Mouse (Mus musculus) liver, embryonic 12.5 days (tissue): ENCODE measurements at regions not wholly inside any gene's neighbourhood (a gene's known extent, or its start where the extent isn't known, plus 50 kb on each side); places are given as distances from the start of the nearest gene placed in this dataset.
"Not testable (repeated sequence)": the region's sequence is repeated elsewhere in the genome, so short reads cannot be mapped to it uniquely, and the experiment has no call there.

Source experiments
- ATAC-seq: fragments of 200-750 bp; cut with Nextera tagmentation; 2 replicates; pipeline ENCODE4 v1.8.0; 2017; ENCODE audit warnings: moderate number of reproducible peaks, mild to moderate bottlenecking, moderate library complexity
- H3K27ac ChIP-seq: fragments of 300-500 bp; sonication (generic); 2 replicates; pipeline ENCODE4 v1.5.1; 2016; ENCODE audit warnings: mild to moderate bottlenecking
- H3K27me3 ChIP-seq: fragments of 300-500 bp; sonication (generic); replicated peaks from 2 replicates; pipeline ENCODE4 v1.6.1; 2016; ENCODE audit warnings: mild to moderate bottlenecking, moderate library complexity
- H3K36me3 ChIP-seq: fragments of 300-500 bp; sonication (generic); 2 replicates; pipeline ENCODE4 v1.6.1; 2016; ENCODE audit warnings: mild to moderate bottlenecking, moderate library complexity
- H3K4me1 ChIP-seq: fragments of 300-500 bp; sonication (generic); 2 replicates; pipeline ENCODE4 v1.6.1; 2016
- H3K4me2 ChIP-seq: fragments of 300-500 bp; sonication (generic); 2 replicates; pipeline ENCODE4 v1.6.1; 2016; ENCODE audit warnings: mild to moderate bottlenecking, moderate library complexity
- H3K4me3 ChIP-seq: fragments of 300-500 bp; sonication (generic); 2 replicates; pipeline ENCODE4 v1.5.1; 2016; ENCODE audit warnings: mild to moderate bottlenecking, moderate library complexity
- H3K9ac ChIP-seq: fragments of 300-500 bp; sonication (generic); 2 replicates; pipeline ENCODE4 v1.6.1; 2016; ENCODE audit warnings: mild to moderate bottlenecking, moderate library complexity
- H3K9me3 ChIP-seq: fragments of 300-500 bp; sonication (generic); replicated peaks from 2 replicates; pipeline ENCODE4 v1.6.1; 2016; ENCODE audit warnings: mild to moderate bottlenecking, moderate library complexity
- whole genome bisulfite sequencing: fragments of 180-500 bp; shearing (Covaris S2); methylation state at CpG from one replicate; pipeline ENCODE4 v1.1.7; 2016; ENCODE audit not compliant: insufficient replicate concordance; 5-methylcytosine and 5-hydroxymethylcytosine counted together

DNA sequence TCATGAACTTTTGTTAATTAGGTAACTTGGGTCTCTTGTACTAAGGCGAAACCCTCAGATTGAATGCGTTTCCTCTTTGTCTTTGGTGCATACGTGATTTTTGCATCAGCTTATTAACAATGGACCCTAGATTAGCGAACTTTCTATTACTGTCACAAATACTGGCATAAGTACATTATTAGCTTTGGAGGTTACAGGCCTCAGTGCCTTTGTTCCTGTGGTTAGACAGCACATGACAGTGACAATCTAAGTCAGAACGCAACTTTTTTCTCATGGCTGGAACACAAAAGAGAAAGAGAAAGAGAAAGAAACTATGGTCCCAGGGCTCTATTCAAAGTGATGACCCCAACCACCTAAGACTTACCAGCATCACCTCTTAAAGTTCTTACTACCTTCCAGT lies 184.8 kb upstream of the Tmem45b start:
- Histone ChIP-seq H3K27ac (no peak overlapping the region), H3K27me3 (no peaks in the 10 kb centered on the region), H3K36me3 (no peaks in the 10 kb centered on the region), H3K4me3 (no peak overlapping the region), H3K4me2 (no peak overlapping the region), H3K9me3 (no peaks in the 10 kb centered on the region), H3K9ac (no peak overlapping the region), H3K4me1 (no peaks in the 10 kb centered on the region)
- no peak for ATAC-seq
- 82% methylated on average over 5 of the region's 5 CpGs for WGBS

DNA sequence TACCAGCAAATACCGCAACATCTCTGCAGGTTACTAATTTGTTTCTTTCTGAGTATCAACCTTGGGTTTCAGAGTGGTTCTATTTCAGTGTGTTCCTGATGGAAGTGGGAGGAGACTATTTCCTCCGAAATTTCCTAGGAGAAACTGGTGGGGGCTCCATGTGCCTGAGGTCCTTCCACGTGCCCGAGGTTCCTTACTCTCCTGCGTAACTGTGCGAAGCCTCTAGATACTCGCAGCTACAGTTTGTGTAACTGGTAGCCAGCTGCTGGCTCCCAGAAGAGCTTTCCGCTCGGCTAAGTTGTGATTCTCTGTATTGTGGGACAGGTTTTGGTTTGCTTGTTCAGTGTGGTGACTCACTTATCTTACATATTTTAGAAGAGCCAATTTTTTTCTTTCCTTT lies 184.3 kb upstream of the Tmem45b start:
- no peak overlapping the region for H3K4me2 ChIP-seq
- H3K4me1 ChIP-seq: no peaks in the 10 kb centered on the region
- H3K27ac ChIP-seq: no peak overlapping the region
- ATAC-seq: no peak
- H3K9ac ChIP-seq: no peak overlapping the region
- whole genome bisulfite sequencing: 72% methylated on average over 9 of the region's 9 CpGs
- no peaks in the 10 kb centered on the region for H3K36me3 ChIP-seq
- H3K9me3 ChIP-seq: no peaks in the 10 kb centered on the region
- no peak overlapping the region for H3K4me3 ChIP-seq
- no peaks in the 10 kb centered on the region for H3K27me3 ChIP-seq

DNA sequence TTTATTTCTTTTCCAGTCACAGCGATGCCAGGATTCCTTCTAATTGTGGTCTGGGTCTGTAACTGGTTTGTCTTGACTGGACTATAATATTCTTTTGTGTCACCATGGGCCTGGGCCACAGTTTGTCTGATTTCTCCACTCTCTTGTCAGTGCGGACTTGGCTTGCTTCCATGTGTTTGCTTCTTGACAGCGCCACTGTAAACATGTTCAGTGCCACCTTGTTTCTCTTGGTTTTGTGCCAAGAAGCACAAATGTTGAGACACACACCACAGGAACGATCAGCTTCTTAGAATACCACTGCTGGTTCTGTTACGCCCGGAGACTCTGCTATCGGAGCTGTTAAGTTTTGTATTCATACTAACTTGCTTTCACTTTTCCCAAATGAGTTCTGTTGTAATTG lies 180.9 kb upstream of the Tmem45b start:
- WGBS: 80% methylated on average over 7 of the region's 7 CpGs
- Histone ChIP-seq H3K9ac (no peak overlapping the region), H3K27ac (no peak overlapping the region), H3K4me1 (no peaks in the 10 kb centered on the region), H3K36me3 (no peaks in the 10 kb centered on the region), H3K27me3 (no peaks in the 10 kb centered on the region), H3K4me2 (no peak overlapping the region), H3K9me3 (no peaks in the 10 kb centered on the region), H3K4me3 (no peak overlapping the region)
- no peak for ATAC-seq

DNA sequence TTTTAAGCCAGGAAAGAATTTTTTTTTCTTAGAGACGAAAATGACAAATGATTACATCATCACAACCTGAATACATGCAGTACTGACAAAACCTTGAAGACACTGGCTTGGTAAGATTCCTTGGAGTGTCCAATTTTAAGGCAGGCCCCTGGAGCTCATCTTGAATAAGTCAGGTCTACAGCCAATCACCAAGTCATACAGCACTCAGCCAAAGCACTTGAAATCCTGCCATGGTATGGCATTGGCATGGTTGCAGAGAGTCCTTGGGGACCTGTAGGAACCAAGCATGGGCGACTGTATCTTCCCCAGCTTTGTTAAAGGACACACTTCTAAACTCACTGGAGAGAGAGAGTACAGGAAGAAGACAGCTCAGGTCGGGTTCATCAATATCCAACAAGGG lies 179.8 kb upstream of the Tmem45b start:
- ATAC-seq: no peak
- Histone ChIP-seq H3K4me1 (no peaks in the 10 kb centered on the region), H3K27me3 (no peaks in the 10 kb centered on the region), H3K4me2 (no peak overlapping the region), H3K4me3 (no peak overlapping the region), H3K36me3 (no peaks in the 10 kb centered on the region), H3K9me3 (no peaks in the 10 kb centered on the region), H3K9ac (no peak overlapping the region), H3K27ac (no peak overlapping the region)
- 51% methylated on average over 3 of the region's 3 CpGs for WGBS

DNA sequence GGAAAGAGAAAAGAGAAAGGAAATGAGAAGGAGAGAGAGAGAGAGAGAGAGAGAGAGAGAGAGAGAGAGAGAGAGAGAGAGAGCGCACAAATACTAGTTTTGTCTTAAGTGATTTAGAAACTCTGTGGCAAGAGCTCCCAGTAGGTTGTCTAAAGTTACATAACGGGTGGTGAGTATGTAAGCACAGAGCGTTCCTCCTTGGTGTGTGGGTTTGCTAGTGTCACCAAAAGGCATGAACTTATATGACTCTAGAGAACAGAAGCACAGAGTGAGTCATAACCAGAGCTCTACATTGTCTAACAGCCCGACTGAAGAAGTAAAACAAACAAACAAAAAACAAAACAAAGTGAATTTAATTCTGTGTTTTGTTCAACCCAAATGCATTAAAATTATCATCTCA lies 177.9 kb upstream of the Tmem45b start:
- H3K4me3 ChIP-seq: no peak overlapping the region
- no peak overlapping the region for H3K27ac ChIP-seq
- H3K36me3 ChIP-seq: no peaks in the 10 kb centered on the region
- H3K4me2 ChIP-seq: no peak overlapping the region
- no peak for ATAC-seq
- H3K4me1 ChIP-seq: no peaks in the 10 kb centered on the region
- H3K9me3 ChIP-seq: no peaks in the 10 kb centered on the region
- no peaks in the 10 kb centered on the region for H3K27me3 ChIP-seq
- WGBS: 64% methylated on average over 4 of the region's 4 CpGs
- no peak overlapping the region for H3K9ac ChIP-seq

DNA sequence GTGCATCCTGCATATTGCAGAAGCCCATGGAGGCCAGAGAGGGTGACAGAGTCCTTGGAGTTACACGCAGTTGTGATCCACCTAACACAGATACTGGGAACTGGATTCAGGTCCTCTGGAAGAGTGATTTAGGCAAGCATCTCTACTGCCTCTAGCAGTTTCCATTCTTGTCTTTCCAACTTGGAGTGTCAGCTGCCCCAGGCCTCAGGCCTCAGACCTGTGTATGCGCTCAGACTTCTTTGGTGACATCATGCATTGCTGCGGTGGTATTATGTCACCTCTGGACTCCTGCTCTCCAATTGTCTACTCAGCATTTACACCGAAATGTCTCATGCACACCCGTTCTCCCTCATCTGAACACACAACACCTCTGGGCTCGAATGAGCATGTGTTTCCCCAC lies 164.0 kb upstream of the Tmem45b start:
- Histone ChIP-seq H3K27me3 (no peaks in the 10 kb centered on the region), H3K27ac (no peak overlapping the region), H3K4me1 (no peaks in the 10 kb centered on the region), H3K36me3 (no peaks in the 10 kb centered on the region), H3K9ac (no peak overlapping the region), H3K4me3 (no peak overlapping the region), H3K4me2 (no peak overlapping the region), H3K9me3 (no peaks in the 10 kb centered on the region)
- ATAC-seq: no peak
- 66% methylated on average over 6 of the region's 6 CpGs for WGBS

DNA sequence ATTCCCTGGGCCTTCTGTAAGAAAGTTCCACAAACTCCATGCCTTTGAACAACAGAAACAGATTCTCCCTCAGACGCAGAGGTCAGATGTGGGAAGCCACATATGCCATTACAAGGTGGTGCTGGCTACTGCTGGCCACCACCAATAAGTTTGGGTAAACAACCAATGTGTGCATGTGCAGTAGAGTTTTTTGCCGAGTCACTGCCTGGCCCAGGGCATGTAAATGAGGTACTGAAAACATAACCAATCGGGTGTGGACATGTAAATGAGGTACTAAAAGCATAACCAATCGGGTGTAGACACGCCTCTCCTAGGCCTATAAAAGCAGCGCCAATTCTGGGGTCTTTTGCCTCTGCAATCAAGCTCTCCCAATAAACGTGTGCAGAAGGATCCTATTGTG lies 157.3 kb upstream of the Tmem45b start:
- not testable (repeated sequence) for H3K27ac ChIP-seq, H3K9ac ChIP-seq, H3K4me3 ChIP-seq, H3K4me2 ChIP-seq, H3K4me1 ChIP-seq, H3K9me3 ChIP-seq, H3K36me3 ChIP-seq, H3K27me3 ChIP-seq, ATAC-seq
- 75% methylated on average over 7 of the region's 7 CpGs for WGBS

DNA sequence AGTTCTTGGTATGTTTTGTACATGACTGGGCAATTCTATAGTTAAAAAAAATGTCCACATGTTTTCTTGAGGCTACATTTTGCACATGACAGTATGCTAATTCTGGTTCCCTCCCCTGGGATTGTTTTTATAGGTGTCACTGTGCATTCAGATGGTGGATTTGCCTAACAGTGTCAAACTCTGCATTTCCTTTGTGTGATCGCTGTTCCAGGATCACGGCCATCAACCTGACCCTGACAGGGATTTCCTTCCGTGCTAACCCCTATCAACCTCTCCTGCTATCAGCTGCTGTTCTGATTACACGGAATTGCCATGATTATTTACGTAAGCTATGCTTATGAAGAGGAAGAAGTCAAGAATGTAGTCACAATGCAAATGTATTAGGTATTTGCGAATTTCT lies 155.1 kb upstream of the Tmem45b start:
- Histone ChIP-seq H3K27me3 (no peaks in the 10 kb centered on the region), H3K9me3 (no peaks in the 10 kb centered on the region), H3K27ac (no peak overlapping the region), H3K4me1 (no peaks in the 10 kb centered on the region), H3K4me2 (no peak overlapping the region), H3K9ac (no peak overlapping the region), H3K36me3 (no peaks in the 10 kb centered on the region), H3K4me3 (no peak overlapping the region)
- no peak for ATAC-seq
- WGBS: 39% methylated on average over 6 of the region's 6 CpGs

DNA sequence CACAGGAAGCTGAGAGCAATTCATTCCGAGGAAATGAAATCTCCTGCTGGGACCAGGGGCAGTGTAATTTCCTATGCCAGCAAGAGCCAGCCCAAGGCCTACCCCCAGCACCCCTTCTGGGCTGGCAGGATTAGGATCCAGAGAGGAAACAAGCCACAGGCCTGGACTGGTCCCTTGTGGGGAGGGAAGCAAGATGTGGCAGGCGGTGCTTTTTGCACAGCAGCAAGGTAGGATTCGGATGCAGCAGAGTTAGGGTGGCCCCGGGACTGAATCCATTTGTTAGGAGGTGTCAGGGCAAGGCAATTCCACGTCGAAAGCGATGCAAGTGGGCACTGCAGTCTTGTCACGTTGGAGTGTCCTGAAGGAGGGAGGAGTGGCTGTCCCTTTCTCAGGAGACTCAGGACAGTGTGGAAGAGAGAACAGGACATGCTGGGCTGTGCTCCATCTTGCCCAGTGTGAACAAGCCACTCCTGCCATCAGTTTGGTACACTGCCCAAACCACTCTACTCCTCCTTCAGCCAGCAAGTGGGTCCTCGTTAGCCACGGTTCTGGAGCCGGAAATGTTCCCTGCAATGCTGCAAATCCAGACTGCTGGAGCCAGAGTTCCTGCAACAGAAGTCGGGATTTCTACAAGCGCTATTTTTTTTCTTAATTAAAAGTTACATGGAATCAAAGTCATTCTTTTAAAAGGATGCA lies 150.1 kb upstream of the Tmem45b start:
- Histone ChIP-seq H3K4me1 (no peaks in the 10 kb centered on the region), H3K4me2 (no peak overlapping the region), H3K9me3 (no peaks in the 10 kb centered on the region), H3K9ac (no peak overlapping the region), H3K27me3 (no peaks in the 10 kb centered on the region), H3K4me3 (no peak overlapping the region), H3K27ac (no peak overlapping the region), H3K36me3 (no peaks in the 10 kb centered on the region)
- WGBS: 48% methylated on average over 13 of the region's 13 CpGs
- no peak for ATAC-seq

DNA sequence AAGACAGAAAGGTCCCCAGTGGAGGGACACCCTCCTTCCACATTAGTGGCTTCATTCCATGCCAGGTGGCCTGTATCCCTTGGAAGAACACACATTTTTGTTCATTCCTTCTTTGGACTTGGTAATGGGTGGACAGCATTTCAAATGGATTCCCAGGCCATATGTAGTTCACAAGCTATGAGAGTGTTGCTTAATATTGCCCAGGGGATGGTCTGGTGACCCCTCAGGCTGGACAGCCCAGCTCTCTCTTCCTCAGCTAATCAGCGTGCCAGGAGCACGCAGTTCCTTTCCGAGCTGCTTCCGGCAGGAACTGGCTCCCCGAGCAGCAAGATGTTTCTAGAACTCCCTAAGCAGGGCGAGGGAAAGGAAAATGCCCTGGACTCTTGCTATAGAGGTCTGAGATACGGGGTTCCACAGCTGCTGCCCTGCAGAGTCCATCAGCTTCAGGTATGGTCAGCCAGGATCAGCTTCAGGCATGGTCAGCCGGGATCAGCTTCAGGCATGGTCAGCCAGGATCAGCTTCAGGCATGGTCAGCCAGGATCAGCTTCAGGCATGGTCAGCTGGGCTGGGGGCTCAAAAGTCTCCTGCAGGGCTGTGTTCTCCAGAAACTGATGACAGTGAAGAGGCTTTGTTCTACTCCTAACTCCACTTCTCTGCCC lies 146.9 kb upstream of the Tmem45b start:
- 65% methylated on average over 8 of the region's 8 CpGs for WGBS
- Histone ChIP-seq H3K4me1 (no peaks in the 10 kb centered on the region), H3K4me3 (no peak overlapping the region), H3K9ac (no peak overlapping the region), H3K27ac (no peak overlapping the region), H3K9me3 (no peaks in the 10 kb centered on the region), H3K27me3 (no peaks in the 10 kb centered on the region), H3K4me2 (no peak overlapping the region), H3K36me3 (no peaks in the 10 kb centered on the region)
- ATAC-seq: no peak

DNA sequence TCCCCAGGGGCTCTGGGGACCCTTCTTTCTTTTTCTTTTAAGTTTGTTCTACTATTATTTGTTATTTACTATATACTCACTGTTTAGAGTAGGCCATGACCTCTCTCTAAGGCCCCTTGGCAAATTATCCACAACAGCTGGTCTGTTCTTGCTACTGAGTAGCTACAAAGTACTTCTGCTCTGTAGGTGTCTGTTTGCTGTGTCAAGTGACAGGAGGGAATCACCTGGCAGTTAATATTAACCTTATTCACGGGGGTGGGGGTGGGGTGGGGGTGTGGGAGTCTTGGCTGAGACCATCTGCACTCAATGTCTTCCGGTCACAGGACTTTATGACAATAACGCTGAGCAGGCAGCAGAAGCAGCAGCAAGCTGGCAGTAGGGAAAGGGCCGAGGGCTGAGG lies 146.4 kb upstream of the Tmem45b start:
- H3K27me3 ChIP-seq: no peaks in the 10 kb centered on the region
- H3K27ac ChIP-seq: no peak overlapping the region
- ATAC-seq: no peak
- H3K36me3 ChIP-seq: no peaks in the 10 kb centered on the region
- H3K4me1 ChIP-seq: no peaks in the 10 kb centered on the region
- H3K9ac ChIP-seq: no peak overlapping the region
- no peak overlapping the region for H3K4me3 ChIP-seq
- H3K4me2 ChIP-seq: no peak overlapping the region
- WGBS: 51% methylated on average over 4 of the region's 4 CpGs
- no peaks in the 10 kb centered on the region for H3K9me3 ChIP-seq

DNA sequence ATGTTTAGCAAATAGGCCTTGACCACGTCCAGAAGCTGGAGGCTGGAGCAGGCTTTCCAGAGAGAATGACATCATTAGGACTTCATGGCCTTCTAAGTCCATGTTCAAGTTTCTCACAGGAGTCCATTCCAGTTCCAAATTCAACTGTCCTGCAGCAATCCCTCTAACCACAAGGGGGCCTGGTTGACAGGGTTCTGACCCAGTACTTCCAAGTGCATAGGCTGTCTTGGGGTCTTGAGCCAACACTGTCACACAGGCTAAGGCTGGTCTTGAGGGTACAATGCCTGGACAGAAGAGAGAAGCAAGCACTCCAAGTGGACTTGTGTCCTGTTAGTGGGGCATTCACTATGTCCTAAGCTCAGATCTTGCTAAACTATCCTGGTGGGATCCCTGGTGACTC lies 145.9 kb upstream of the Tmem45b start:
- Histone ChIP-seq H3K27ac (no peak overlapping the region), H3K9ac (no peak overlapping the region), H3K4me2 (no peak overlapping the region), H3K4me3 (no peak overlapping the region), H3K36me3 (no peaks in the 10 kb centered on the region), H3K27me3 (no peaks in the 10 kb centered on the region), H3K4me1 (no peaks in the 10 kb centered on the region), H3K9me3 (no peaks in the 10 kb centered on the region)
- ATAC-seq: no peak
- WGBS: 26% methylated on average over 1 of the region's 1 CpGs

DNA sequence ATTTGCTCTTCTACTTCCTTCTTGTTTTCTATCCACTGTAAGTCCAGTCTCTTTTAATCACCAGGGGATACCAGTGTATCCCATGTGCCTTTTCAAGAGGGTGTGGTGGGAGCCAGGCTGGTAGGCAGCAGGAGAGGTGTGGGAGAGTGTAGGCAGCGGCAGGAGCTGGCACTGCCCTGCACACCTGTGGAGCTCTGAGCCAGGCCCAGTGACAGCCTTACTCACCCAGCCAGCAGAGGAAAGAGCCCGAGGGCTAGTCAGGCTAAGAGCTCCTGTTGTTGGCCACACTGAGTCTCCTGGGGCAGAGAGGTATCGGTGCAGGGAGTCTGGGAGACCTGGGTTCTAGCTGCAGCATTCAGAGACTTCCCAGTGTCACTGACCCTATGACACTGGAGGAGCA lies 145.5 kb upstream of the Tmem45b start:
- no peak overlapping the region for H3K9ac ChIP-seq
- no peak overlapping the region for H3K4me3 ChIP-seq
- H3K4me1 ChIP-seq: no peaks in the 10 kb centered on the region
- no peaks in the 10 kb centered on the region for H3K9me3 ChIP-seq
- H3K4me2 ChIP-seq: no peak overlapping the region
- H3K36me3 ChIP-seq: no peaks in the 10 kb centered on the region
- WGBS: 67% methylated on average over 3 of the region's 3 CpGs
- ATAC-seq: no peak
- no peaks in the 10 kb centered on the region for H3K27me3 ChIP-seq
- H3K27ac ChIP-seq: no peak overlapping the region
